Mouse (Mus musculus) testis, postnatal 10 days (tissue): ENCODE data around the gene Tceal5.

Source experiments
- DNase-seq: peaks from one replicate; pipeline ENCODE4 v3.0.0; 2021; ENCODE audit warnings: low spot score

The Tceal5 gene

DNA sequence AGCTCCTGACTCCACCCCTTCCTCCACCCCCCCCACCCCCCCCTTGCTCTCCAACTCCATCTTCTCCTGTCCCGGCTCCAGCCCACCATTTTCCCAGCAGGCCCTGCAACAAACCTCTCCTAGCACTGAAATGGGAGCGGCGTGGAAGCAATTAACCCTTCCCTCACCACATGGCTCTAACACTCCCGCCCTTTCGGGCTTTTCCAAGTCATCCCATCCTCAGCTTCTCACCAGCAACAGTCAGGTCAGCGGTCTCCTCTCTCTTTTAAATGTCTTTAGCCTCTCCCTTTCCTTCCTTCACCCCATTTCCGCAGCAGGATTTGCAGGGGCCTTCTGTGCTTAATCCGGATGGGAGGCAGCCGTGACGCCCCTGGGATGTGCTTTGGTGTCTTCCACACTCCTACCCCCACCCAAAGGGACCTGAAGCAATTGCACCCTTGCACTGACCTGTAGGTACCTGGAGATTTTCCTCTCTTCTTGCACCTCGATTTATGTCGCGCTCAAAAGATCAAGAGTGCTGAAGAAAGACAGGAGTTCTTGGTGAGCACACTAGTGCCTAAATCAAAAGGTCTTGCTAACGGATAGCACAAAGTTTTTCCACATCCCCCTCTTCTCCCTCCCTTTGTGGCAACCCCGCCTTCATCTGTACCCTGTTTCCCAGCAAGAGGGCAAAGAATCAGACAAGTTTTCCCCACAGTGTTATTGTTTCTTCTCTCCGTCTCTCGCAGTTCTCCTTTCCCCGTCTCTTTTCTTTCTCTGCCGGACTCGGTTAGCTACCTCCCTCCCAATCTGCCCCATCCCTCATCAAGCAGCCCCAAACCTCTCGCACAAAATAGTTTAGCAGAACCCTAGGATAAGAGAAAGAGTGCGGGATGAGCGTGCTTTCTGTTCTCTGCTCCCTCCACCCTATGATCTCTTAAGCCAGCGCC, 32.2 kb downstream of the Tceal5 start:
- DNase-seq, result peak; percentile 68

DNA sequence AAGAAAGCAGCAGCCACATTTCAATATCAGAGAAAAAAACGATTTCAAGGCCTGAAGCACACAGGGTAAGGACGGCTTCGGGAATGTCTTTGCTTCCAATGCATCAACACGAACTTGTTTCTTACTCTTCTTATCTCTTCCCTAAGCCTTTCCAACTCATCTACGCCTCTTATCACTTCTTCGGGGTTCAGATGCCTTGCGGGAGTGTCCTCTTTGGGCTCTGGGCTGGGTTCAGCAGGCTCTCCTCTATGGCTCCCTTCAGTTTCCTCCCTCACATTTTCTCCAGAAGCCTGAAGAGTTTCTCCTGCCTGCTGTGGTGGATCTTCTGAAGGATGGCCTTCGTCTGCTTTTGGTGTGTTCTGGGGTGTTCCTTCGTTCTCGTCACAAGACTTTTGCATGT, 33.1 kb downstream of the Tceal5 start:
- DNase-seq, result no peak
